Mouse (Mus musculus) liver, embryonic 13.5 days (tissue): ENCODE results near the gene Dnajc8. TPM values are rescaled to one million over a fixed set of nuclear protein-coding genes. Genes with fewer than 3 reads are reported as not detected.

Experiments
- ATAC-seq: fragments of 200-750 bp; cut with Nextera tagmentation; 2 replicates; pipeline ENCODE4 v1.8.0; 2017; ENCODE audit warnings: low read depth, mild to moderate bottlenecking, moderate number of reproducible peaks, moderate library complexity
- DNase-seq: peaks from one replicate; pipeline ENCODE4 v3.0.0; 2022
- H3K27ac ChIP-seq: fragments of 300-500 bp; sonication (generic); 2 replicates; pipeline ENCODE4 v1.5.1; 2015; ENCODE audit warnings: moderate library complexity, mild to moderate bottlenecking, inconsistent platforms
- H3K27me3 ChIP-seq: fragments of 300-500 bp; sonication (generic); 2 replicates; pipeline ENCODE4 v1.6.1; 2015; ENCODE audit warnings: mild to moderate bottlenecking, inconsistent platforms
- H3K36me3 ChIP-seq: fragments of 300-500 bp; sonication (generic); 2 replicates; pipeline ENCODE4 v1.6.1; 2015; ENCODE audit warnings: mild to moderate bottlenecking, inconsistent platforms
- H3K4me1 ChIP-seq: fragments of 300-500 bp; sonication (generic); replicated peaks from 2 replicates; pipeline ENCODE4 v1.6.1; 2015; ENCODE audit warnings: inconsistent platforms
- H3K4me2 ChIP-seq: fragments of 300-500 bp; sonication (generic); 2 replicates; pipeline ENCODE4 v1.6.1; 2015; ENCODE audit warnings: inconsistent platforms, mild to moderate bottlenecking, moderate library complexity
- H3K4me3 ChIP-seq: fragments of 300-500 bp; sonication (generic); replicated peaks from 2 replicates; pipeline ENCODE4 v1.5.1; 2015; ENCODE audit warnings: mild to moderate bottlenecking, inconsistent platforms
- H3K9ac ChIP-seq: fragments of 300-500 bp; sonication (generic); 2 replicates; pipeline ENCODE4 v1.6.1; 2015; ENCODE audit warnings: mild to moderate bottlenecking, inconsistent platforms
- H3K9me3 ChIP-seq: fragments of 300-500 bp; sonication (generic); replicated peaks from 2 replicates; pipeline ENCODE4 v1.6.1; 2016; ENCODE audit warnings: inconsistent platforms
- WGBS: fragments of 180-500 bp; shearing (Covaris S2); methylation state at CpG from one replicate; pipeline ENCODE4 v1.1.7; 2015; ENCODE audit not compliant: insufficient replicate concordance; 5-methylcytosine and 5-hydroxymethylcytosine counted together
- polyA plus RNA-seq: library from polyadenylated mRNA; unstranded; fragments of >200 nt; fragmentation: Nextera tagmentation; extraction: Ambion mirVana; gene quantifications from 2 replicates; pipeline ENCODE4 v1.2.1, GENCODE M21; 2015

The Dnajc8 gene
- polyA plus RNA-seq, 1 experiment from 2014 or later = 125 TPM

- no peak overlapping the region for H3K4me2 ChIP-seq
- no peak overlapping the region for H3K4me3 ChIP-seq
- peaks cover 8% of the 10 kb centered on the region; the same call in 1 of the 2 replicates for H3K4me1 ChIP-seq
- H3K27me3 ChIP-seq = no peaks in the 10 kb centered on the region
- no peak overlapping the region for H3K9ac ChIP-seq
- WGBS = 77% methylated on average over 9 of the region's 9 CpGs
- H3K27ac ChIP-seq = no peak overlapping the region
- DNase-seq (no peak), ATAC-seq (no peak)
- no peaks in the 10 kb centered on the region for H3K9me3 ChIP-seq
- no peaks in the 10 kb centered on the region for H3K36me3 ChIP-seq
Measured at GRCm38 (mm10) chr4:132571190-132571589, 35.8 kb downstream of the Dnajc8 start.

GRCm38 (mm10) chr4:132573327-132573726 is 38.0 kb downstream of the Dnajc8 start:
- H3K4me3 ChIP-seq = no peak overlapping the region
- H3K4me2 ChIP-seq = no peak overlapping the region
- 34% methylated on average over 11 of the region's 11 CpGs for WGBS
- no peaks in the 10 kb centered on the region for H3K27me3 ChIP-seq
- no peaks in the 10 kb centered on the region for H3K9me3 ChIP-seq
- H3K4me1 ChIP-seq = peaks cover 8% of the 10 kb centered on the region; the same call in 1 of the 2 replicates
- ATAC-seq = no peak
- no peak overlapping the region for H3K9ac ChIP-seq
- no peak for DNase-seq
- no peaks in the 10 kb centered on the region for H3K36me3 ChIP-seq
- no peak overlapping the region for H3K27ac ChIP-seq

GRCm38 (mm10) chr4:132574809-132575347 is 39.5 kb downstream of the Dnajc8 start:
- Histone ChIP-seq H3K4me2 (no peak overlapping the region), H3K27ac (no peak overlapping the region), H3K4me1 (peaks cover 8% of the 10 kb centered on the region; the same call in 1 of the 2 replicates), H3K9ac (no peak overlapping the region), H3K4me3 (no peak overlapping the region), H3K36me3 (no peaks in the 10 kb centered on the region), H3K9me3 (no peaks in the 10 kb centered on the region), H3K27me3 (no peaks in the 10 kb centered on the region)
- WGBS = 73% methylated on average over 1 of the region's 1 CpGs
- no peak for ATAC-seq
- no peak for DNase-seq

GRCm38 (mm10) chr4:132583781-132584180 is 48.4 kb downstream of the Dnajc8 start:
- H3K9me3 ChIP-seq = no peaks in the 10 kb centered on the region
- peaks cover 5% of the 10 kb centered on the region; the same call in 1 of the 2 replicates for H3K36me3 ChIP-seq
- no peak overlapping the region for H3K27ac ChIP-seq
- WGBS = 37% methylated on average over 3 of the region's 3 CpGs
- no peaks in the 10 kb centered on the region for H3K27me3 ChIP-seq
- H3K4me2 ChIP-seq = no peak overlapping the region
- H3K4me3 ChIP-seq = no peak overlapping the region
- no peak overlapping the region for H3K9ac ChIP-seq
- no peak for DNase-seq
- no peaks in the 10 kb centered on the region for H3K4me1 ChIP-seq
- ATAC-seq = no peak

GRCm38 (mm10) chr4:132584975-132585374 is 49.6 kb downstream of the Dnajc8 start:
- Histone ChIP-seq H3K36me3 (peaks cover 5% of the 10 kb centered on the region; the same call in 1 of the 2 replicates), H3K4me1 (no peaks in the 10 kb centered on the region), H3K27me3 (no peaks in the 10 kb centered on the region), H3K9ac (no peak overlapping the region), H3K4me2 (no peak overlapping the region), H3K27ac (no peak overlapping the region), H3K9me3 (no peaks in the 10 kb centered on the region), H3K4me3 (no peak overlapping the region)
- ATAC-seq (no peak), DNase-seq (no peak)
- WGBS = 70% methylated on average over 2 of the region's 2 CpGs

GRCm38 (mm10) chr4:132586282-132586681 is 50.9 kb downstream of the Dnajc8 start:
- Histone ChIP-seq H3K4me1 (peaks cover 3% of the 10 kb centered on the region; the same call in 1 of the 2 replicates), H3K4me2 (no peak overlapping the region), H3K36me3 (no peaks in the 10 kb centered on the region), H3K9ac (no peak overlapping the region), H3K27me3 (no peaks in the 10 kb centered on the region), H3K27ac (no peak overlapping the region), H3K4me3 (no peak overlapping the region), H3K9me3 (no peaks in the 10 kb centered on the region)
- DNase-seq (no peak), ATAC-seq (no peak)
- 81% methylated on average over 4 of the region's 4 CpGs for WGBS

- no peaks in the 10 kb centered on the region for H3K36me3 ChIP-seq
- no peak overlapping the region for H3K4me2 ChIP-seq
- DNase-seq (no peak), ATAC-seq (no peak)
- H3K27ac ChIP-seq = no peak overlapping the region; the same call in 1 of the 2 replicates
- WGBS = 43% methylated on average over 3 of the region's 3 CpGs
- no peaks in the 10 kb centered on the region for H3K9me3 ChIP-seq
- no peak overlapping the region for H3K4me3 ChIP-seq
- H3K4me1 ChIP-seq = peaks cover 3% of the 10 kb centered on the region; the same call in 1 of the 2 replicates
- no peaks in the 10 kb centered on the region for H3K27me3 ChIP-seq
- H3K9ac ChIP-seq = no peak overlapping the region
Measured at GRCm38 (mm10) chr4:132588512-132588911, 53.2 kb downstream of the Dnajc8 start.

- H3K4me3 ChIP-seq = no peak overlapping the region
- no peaks in the 10 kb centered on the region for H3K36me3 ChIP-seq
- peaks cover 12% of the 10 kb centered on the region; the same call in 1 of the 2 replicates for H3K4me1 ChIP-seq
- no peak overlapping the region for H3K4me2 ChIP-seq
- WGBS = 62% methylated on average over 10 of the region's 10 CpGs
- H3K9ac ChIP-seq = no peak overlapping the region
- DNase-seq (no peak), ATAC-seq (no peak)
- H3K27ac ChIP-seq = no peak overlapping the region
- H3K9me3 ChIP-seq = no peaks in the 10 kb centered on the region
- H3K27me3 ChIP-seq = no peaks in the 10 kb centered on the region
Measured at GRCm38 (mm10) chr4:132590642-132591041, 55.3 kb downstream of the Dnajc8 start.

- no peak overlapping the region for H3K4me3 ChIP-seq
- DNase-seq = peak; percentile 13
- H3K9ac ChIP-seq = no peak overlapping the region
- H3K4me2 ChIP-seq = no peak overlapping the region
- 31% methylated on average over 9 of the region's 9 CpGs for whole genome bisulfite sequencing
- ATAC-seq = no peak
- H3K36me3 ChIP-seq = no peaks in the 10 kb centered on the region
- no peaks in the 10 kb centered on the region for H3K9me3 ChIP-seq
- H3K27me3 ChIP-seq = no peaks in the 10 kb centered on the region
- H3K27ac ChIP-seq = no peak overlapping the region
- peaks cover 17% of the 10 kb centered on the region for H3K4me1 ChIP-seq
Measured at GRCm38 (mm10) chr4:132592958-132593357, 57.6 kb downstream of the Dnajc8 start.

- Histone ChIP-seq H3K27ac (no peak overlapping the region), H3K4me3 (no peak overlapping the region), H3K9me3 (no peaks in the 10 kb centered on the region), H3K36me3 (no peaks in the 10 kb centered on the region), H3K4me2 (no peak overlapping the region), H3K4me1 (peaks cover 17% of the 10 kb centered on the region), H3K27me3 (no peaks in the 10 kb centered on the region), H3K9ac (no peak overlapping the region)
- DNase-seq (no peak), ATAC-seq (no peak)
- 42% methylated on average over 4 of the region's 4 CpGs for WGBS
Measured at GRCm38 (mm10) chr4:132594191-132594590, 58.8 kb downstream of the Dnajc8 start.

GRCm38 (mm10) chr4:132598861-132599260 is 63.5 kb downstream of the Dnajc8 start:
- ATAC-seq (no peak), DNase-seq (no peak)
- H3K9ac ChIP-seq = no peak overlapping the region
- no peaks in the 10 kb centered on the region for H3K36me3 ChIP-seq
- H3K27me3 ChIP-seq = no peaks in the 10 kb centered on the region
- H3K27ac ChIP-seq = no peak overlapping the region
- H3K4me1 ChIP-seq = peaks cover 13% of the 10 kb centered on the region
- 57% methylated on average over 2 of the region's 2 CpGs for WGBS
- H3K9me3 ChIP-seq = no peaks in the 10 kb centered on the region
- H3K4me3 ChIP-seq = no peak overlapping the region
- H3K4me2 ChIP-seq = no peak overlapping the region

GRCm38 (mm10) chr4:132599764-132600163 is 64.4 kb downstream of the Dnajc8 start:
- H3K9me3 ChIP-seq = no peaks in the 10 kb centered on the region
- no peaks in the 10 kb centered on the region for H3K36me3 ChIP-seq
- no peak overlapping the region for H3K4me2 ChIP-seq
- H3K9ac ChIP-seq = no peak overlapping the region
- ATAC-seq (no peak), DNase-seq (no peak)
- no peak overlapping the region for H3K4me3 ChIP-seq
- no peak overlapping the region for H3K27ac ChIP-seq
- no peaks in the 10 kb centered on the region for H3K27me3 ChIP-seq
- H3K4me1 ChIP-seq = peaks cover 9% of the 10 kb centered on the region
- 55% methylated on average over 3 of the region's 3 CpGs for WGBS
